Mouse (Mus musculus): ENCODE results near the gene Prkg2. TPM values are rescaled to one million over a fixed set of nuclear protein-coding genes. Genes with fewer than 3 reads are reported as not detected.

Gene Prkg2
- polyA plus RNA-seq, 1 experiment from 2014 or later: 1.3 TPM

DNA sequence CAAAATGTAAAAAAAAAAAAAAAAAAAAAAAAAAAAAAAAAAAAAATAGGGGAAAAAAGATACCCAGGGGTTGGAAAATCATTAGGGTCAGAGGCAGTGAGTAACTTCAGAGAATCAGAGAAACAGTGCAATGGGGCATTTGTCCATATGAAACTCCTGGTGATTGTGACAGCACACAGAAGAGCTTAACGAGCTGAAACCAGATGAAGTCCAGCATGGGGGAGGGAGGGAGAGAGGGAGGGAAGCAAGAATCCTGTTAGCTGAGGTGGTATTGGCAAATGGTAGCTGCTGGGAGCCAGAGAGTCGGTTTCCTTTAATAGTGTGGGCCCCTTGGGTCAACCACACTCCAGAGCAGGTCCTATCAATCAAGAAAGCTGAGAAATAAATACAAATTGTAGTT, 100.5 kb downstream of the Prkg2 start:
- no peaks in the 10 kb centered on the region for H3K36me3 ChIP-seq
- H3K9me3 ChIP-seq: no peaks in the 10 kb centered on the region
- WGBS: 49% methylated on average over 2 of the region's 2 CpGs
- H3K4me3 ChIP-seq: no peak overlapping the region
- DNase-seq (ENCODE audit: low spot score): no peak
- H3K27ac ChIP-seq: no peak overlapping the region
- no peaks in the 10 kb centered on the region for H3K27me3 ChIP-seq (ENCODE audit: insufficient read depth, poor library complexity, severe bottlenecking)
- H3K4me1 ChIP-seq (replicated peaks): peaks cover 22% of the 10 kb centered on the region

- Histone ChIP-seq H3K4me3 (no peak overlapping the region), H3K27me3 (ENCODE audit: insufficient read depth, poor library complexity, severe bottlenecking) (no peaks in the 10 kb centered on the region), H3K36me3 (no peaks in the 10 kb centered on the region), H3K27ac (no peak overlapping the region), H3K9me3 (no peaks in the 10 kb centered on the region), H3K4me1 (replicated peaks) (peaks cover 20% of the 10 kb centered on the region)
- 75% methylated on average over 8 of the region's 8 CpGs for WGBS
- no peak for DNase-seq (ENCODE audit: low spot score)
Measured at GRCm38 (mm10) chr5:98935930-98936329, 101.2 kb downstream of the Prkg2 start.

DNA sequence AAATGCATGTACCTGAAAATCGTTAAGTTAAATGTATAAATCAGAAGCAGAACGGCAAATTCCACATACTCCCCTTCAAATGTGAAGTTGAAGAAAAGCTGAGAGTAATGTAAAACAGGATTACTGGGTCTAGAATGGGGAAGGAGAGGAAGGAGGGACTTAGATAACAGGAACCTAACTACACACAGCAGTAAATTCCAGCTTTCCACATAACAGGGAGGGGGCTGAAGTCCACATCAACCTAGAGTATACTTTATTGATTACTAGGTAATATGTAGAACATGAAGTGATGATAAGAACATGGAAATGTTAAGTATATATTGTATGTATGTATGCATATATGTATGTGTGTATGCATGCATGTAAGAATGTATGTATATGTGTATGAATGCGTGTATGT, 114.2 kb downstream of the Prkg2 start:
- no peak overlapping the region for H3K4me3 ChIP-seq
- no peaks in the 10 kb centered on the region for H3K36me3 ChIP-seq
- no peaks in the 10 kb centered on the region for H3K27me3 ChIP-seq (ENCODE audit: insufficient read depth, poor library complexity, severe bottlenecking)
- DNase-seq (ENCODE audit: low spot score): no peak
- H3K27ac ChIP-seq: no peak overlapping the region
- H3K9me3 ChIP-seq: no peaks in the 10 kb centered on the region
- 92% methylated on average over 3 of the region's 3 CpGs for WGBS
- peaks cover 3% of the 10 kb centered on the region; the same call in 1 of the 2 replicates for H3K4me1 ChIP-seq (replicated peaks)

- no peak overlapping the region for H3K27ac ChIP-seq
- no peak overlapping the region for H3K4me3 ChIP-seq
- no peak for DNase-seq (ENCODE audit: low spot score)
- 59% methylated on average over 1 of the region's 1 CpGs for WGBS
- H3K36me3 ChIP-seq: no peaks in the 10 kb centered on the region
- peaks cover 3% of the 10 kb centered on the region; the same call in 1 of the 2 replicates for H3K4me1 ChIP-seq (replicated peaks)
- no peaks in the 10 kb centered on the region for H3K27me3 ChIP-seq (ENCODE audit: insufficient read depth, poor library complexity, severe bottlenecking)
- no peaks in the 10 kb centered on the region for H3K9me3 ChIP-seq
Measured at GRCm38 (mm10) chr5:98921608-98922007, 115.5 kb downstream of the Prkg2 start.

DNA sequence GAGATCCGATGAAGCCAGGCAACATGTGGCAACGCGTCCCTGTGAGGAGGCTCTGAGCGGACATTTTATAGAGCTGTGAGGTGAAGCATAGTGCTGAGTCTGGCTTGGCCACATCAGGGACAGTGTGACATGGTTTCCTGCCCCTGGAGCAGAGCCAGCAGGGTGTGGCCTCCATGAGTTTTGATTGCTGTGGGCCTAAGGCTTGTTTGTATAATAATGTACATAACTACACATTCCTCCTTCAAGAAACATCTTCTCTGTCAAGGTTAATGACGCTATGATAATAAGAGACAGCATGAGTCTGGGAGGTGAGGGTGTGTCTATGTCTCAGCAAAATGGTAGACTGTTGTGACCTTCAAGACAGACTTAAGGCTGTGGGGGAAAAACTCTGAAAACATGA, 118.4 kb downstream of the Prkg2 start:
- Histone ChIP-seq H3K27ac (no peak overlapping the region), H3K27me3 (ENCODE audit: insufficient read depth, poor library complexity, severe bottlenecking) (no peaks in the 10 kb centered on the region), H3K4me1 (replicated peaks) (peaks cover 3% of the 10 kb centered on the region; the same call in 1 of the 2 replicates), H3K9me3 (no peaks in the 10 kb centered on the region), H3K36me3 (no peaks in the 10 kb centered on the region), H3K4me3 (no peak overlapping the region)
- no peak for DNase-seq (ENCODE audit: low spot score)
- 93% methylated on average over 5 of the region's 5 CpGs for WGBS

DNA sequence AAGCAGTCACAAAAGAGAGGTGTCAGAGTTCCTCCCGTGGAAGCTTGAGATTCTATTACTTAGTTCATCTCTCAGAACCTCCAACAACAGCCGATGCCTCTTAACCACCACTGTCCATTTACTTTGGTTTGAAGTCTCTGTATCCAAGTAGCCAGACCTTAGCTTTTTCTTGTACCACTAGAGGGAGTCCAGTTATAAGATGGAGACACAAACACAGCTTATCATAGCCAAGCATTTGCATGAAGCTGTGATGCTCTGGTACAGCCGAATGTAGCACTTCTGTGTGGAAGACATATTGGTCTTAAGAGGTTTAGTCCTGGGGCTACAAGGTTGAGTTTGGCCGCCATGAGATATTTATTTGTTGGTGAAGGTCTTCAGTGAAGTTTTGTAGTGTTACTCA, 134.8 kb downstream of the Prkg2 start:
- no peaks in the 10 kb centered on the region for H3K27me3 ChIP-seq (ENCODE audit: insufficient read depth, poor library complexity, severe bottlenecking)
- H3K4me3 ChIP-seq: no peak overlapping the region
- 0 out of 2 replicates have a peak, but pooled peaks cover 6% of the 10 kb centered on the region for H3K9me3 ChIP-seq
- no peak overlapping the region for H3K27ac ChIP-seq
- no peak for DNase-seq (ENCODE audit: low spot score)
- WGBS: 71% methylated on average over 4 of the region's 4 CpGs
- no peaks in the 10 kb centered on the region for H3K36me3 ChIP-seq
- H3K4me1 ChIP-seq (replicated peaks): no peaks in the 10 kb centered on the region

GRCm38 (mm10) chr5:98900926-98901325, 136.2 kb downstream of the Prkg2 start:
- Histone ChIP-seq H3K4me3 (no peak overlapping the region), H3K27ac (no peak overlapping the region), H3K36me3 (no peaks in the 10 kb centered on the region), H3K4me1 (replicated peaks) (no peaks in the 10 kb centered on the region), H3K27me3 (ENCODE audit: insufficient read depth, poor library complexity, severe bottlenecking) (no peaks in the 10 kb centered on the region), H3K9me3 (0 out of 2 replicates have a peak, but pooled peaks cover 1% of the 10 kb centered on the region)
- no peak for DNase-seq (ENCODE audit: low spot score)
- WGBS: 90% methylated on average over 5 of the region's 5 CpGs

GRCm38 (mm10) chr5:98897946-98898345, 139.2 kb downstream of the Prkg2 start:
- H3K36me3 ChIP-seq: no peaks in the 10 kb centered on the region
- no peak overlapping the region for H3K27ac ChIP-seq
- H3K4me3 ChIP-seq: no peak overlapping the region
- H3K9me3 ChIP-seq: no peaks in the 10 kb centered on the region
- no peaks in the 10 kb centered on the region for H3K4me1 ChIP-seq (replicated peaks)
- no peaks in the 10 kb centered on the region for H3K27me3 ChIP-seq (ENCODE audit: insufficient read depth, poor library complexity, severe bottlenecking)
- no peak for DNase-seq (ENCODE audit: low spot score)

- 90% methylated on average over 3 of the region's 3 CpGs for WGBS
- no peaks in the 10 kb centered on the region for H3K36me3 ChIP-seq
- no peak overlapping the region for H3K4me3 ChIP-seq
- H3K9me3 ChIP-seq: no peaks in the 10 kb centered on the region
- H3K4me1 ChIP-seq (replicated peaks): no peaks in the 10 kb centered on the region
- no peaks in the 10 kb centered on the region for H3K27me3 ChIP-seq (ENCODE audit: insufficient read depth, poor library complexity, severe bottlenecking)
- no peak for DNase-seq (ENCODE audit: low spot score)
- H3K27ac ChIP-seq: no peak overlapping the region
Measured at GRCm38 (mm10) chr5:98894281-98894680, 142.9 kb downstream of the Prkg2 start.

GRCm38 (mm10) chr5:98890544-98891050, 146.6 kb downstream of the Prkg2 start:
- H3K27me3 ChIP-seq (ENCODE audit: insufficient read depth, poor library complexity, severe bottlenecking): no peaks in the 10 kb centered on the region
- H3K9me3 ChIP-seq: no peaks in the 10 kb centered on the region
- no peak overlapping the region for H3K27ac ChIP-seq
- H3K36me3 ChIP-seq: no peaks in the 10 kb centered on the region
- H3K4me1 ChIP-seq (replicated peaks): no peaks in the 10 kb centered on the region
- no peak overlapping the region for H3K4me3 ChIP-seq
- WGBS: 82% methylated on average over 2 of the region's 2 CpGs
- DNase-seq (ENCODE audit: low spot score): no peak

DNA sequence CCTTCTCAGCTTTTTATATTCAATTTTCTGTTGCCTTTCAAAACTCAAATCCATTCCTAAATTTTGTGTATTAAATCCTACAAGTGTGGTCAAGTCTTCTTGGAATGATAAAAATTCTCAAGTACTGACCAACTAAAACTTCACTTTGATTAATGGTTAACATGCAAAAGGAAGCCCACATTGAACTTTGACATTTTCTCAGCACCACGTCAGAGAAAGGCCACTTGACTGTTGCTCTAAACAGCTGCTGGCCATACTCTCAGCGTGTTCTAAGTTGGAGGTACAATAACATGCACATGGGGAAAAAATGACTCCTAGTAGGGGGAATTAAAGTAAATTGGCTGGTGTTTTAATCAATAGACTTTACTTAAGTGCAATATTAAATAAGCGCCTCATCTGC, 155.1 kb downstream of the Prkg2 start:
- Histone ChIP-seq H3K36me3 (no peaks in the 10 kb centered on the region), H3K27me3 (ENCODE audit: insufficient read depth, poor library complexity, severe bottlenecking) (no peaks in the 10 kb centered on the region), H3K4me1 (replicated peaks) (no peaks in the 10 kb centered on the region), H3K9me3 (no peaks in the 10 kb centered on the region), H3K27ac (no peak overlapping the region), H3K4me3 (no peak overlapping the region)
- 65% methylated on average over 3 of the region's 3 CpGs for WGBS
- DNase-seq (ENCODE audit: low spot score): no peak

Other genes with a start within 250 kb of the Prkg2 start
- 0.63 and 0.70 TPM in 2 replicates for gene Bmp3, start 182.9 kb downstream of the Prkg2 start, polyA plus RNA-seq (2016; fragmentation: Nextera tagmentation; extraction: Ambion mirVana)